Mouse (Mus musculus): ENCODE measurements at regions not wholly inside any gene's neighbourhood (a gene's known extent, or its start where the extent isn't known, plus 50 kb on each side); places are given as distances from the start of the nearest gene placed in this dataset.

DNA sequence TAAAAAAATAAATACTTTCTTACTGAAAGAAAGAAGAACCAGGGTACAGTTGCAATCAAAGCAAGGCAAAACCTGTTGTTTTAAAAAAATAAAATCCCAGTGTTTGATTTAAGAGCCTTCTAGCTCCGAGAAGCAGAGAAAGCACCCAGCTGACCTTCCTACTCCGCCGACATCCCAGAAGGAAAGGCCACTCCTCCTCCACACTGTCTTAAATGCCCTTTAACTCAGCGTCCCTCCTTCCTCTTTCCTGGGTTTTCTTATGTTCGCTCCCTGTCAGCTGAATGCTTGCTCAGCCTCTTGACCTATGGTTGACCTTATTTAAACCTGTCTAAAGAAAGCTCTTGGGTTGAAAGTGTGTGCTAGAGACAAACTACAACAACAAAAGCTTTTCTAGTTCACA is 79.1 kb downstream of the Sptssa start:
- no peak for DNase-seq (ENCODE audit: low read depth, low spot score)

DNA sequence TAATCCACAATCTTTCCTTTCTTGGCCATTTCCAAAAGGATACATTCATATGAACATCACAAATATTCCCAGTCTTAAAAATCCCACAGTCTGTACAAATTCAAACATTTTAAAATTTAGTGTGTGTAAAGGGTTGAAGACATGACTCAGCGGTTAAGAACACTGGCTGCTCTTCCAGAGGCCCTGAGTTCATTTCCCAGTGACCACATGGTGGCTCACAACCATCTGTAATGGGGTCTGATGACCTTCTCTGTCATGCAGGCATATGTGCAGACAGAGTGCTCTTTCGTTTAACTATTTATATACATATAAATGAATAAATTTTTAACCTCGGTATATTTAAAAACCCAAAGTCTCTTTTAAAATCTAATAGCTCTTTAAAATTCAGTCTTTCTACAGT is 79.6 kb downstream of the Sptssa start:
- DNase-seq (ENCODE audit: low read depth, low spot score), result no peak

DNA sequence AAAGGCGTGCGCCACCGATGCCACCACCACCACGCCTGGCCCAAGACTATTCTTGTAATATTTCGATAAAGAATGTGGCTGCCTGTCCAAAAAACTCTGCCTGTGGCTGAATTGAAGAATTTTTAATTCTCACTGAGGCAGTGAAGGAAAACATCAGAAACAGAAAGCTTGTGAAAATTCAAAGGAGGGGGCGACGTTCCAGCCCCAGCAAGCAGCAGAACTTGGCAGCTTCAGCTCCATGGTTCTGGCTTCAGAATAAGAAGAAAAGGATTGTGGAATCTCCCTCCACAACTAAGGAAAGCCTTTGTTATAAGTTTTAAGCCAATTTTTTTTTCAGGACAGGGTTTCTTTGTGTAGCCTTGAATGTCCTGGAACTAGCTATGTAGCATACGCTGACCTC is 83.5 kb downstream of the Sptssa start:
- no peak for DNase-seq (ENCODE audit: low read depth, low spot score)

DNA sequence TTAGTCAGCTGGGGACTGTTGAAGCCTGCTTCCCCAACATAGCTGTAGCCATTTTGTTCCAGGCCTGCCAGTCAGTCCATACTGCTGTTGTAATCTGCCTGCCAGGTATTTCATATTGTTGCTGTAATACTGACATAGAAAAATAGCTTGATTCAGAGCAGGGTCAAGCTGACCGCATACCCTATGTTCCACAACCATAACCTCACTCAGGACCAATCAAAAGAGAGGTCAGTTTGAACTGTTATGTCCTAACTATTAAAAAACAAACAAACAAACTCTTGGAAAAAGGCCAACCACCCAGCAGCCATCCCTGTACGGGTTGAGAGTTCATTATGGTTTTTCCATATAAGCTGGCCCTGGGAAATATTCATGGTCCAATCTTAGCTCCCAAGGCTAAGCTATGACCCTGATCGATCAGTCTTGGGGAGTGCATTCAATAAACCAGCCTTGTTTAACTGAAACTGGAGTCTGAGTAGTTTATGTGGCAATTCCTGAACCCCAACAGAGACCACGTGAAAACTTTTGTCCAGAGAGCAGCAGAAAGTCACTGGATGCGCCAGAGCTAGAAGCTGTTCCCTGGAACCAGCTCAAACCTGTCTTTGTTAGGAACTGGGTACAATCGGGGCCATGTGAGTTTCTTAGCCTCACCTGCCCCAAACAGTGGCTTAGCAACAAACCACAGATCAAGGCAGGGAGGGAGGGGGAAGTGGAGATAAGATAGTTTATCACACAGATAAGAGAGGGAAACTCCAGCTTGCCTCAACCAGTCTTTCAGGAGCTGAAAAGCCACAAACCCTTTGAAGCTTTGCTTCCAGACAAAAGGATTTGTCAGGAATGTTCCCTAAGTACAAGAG is 88.1 kb downstream of the Sptssa start:
- peak; percentile 31 for DNase-seq (ENCODE audit: low read depth, low spot score)

- DNase-seq (ENCODE audit: low read depth, low spot score), result no peak
Measured at GRCm38 (mm10) chr12:54567426-54567790, 89.0 kb downstream of the Sptssa start.

GRCm38 (mm10) chr12:54566532-54567425 is 89.6 kb downstream of the Sptssa start:
- no peak for DNase-seq (ENCODE audit: low read depth, low spot score)

- DNase-seq (ENCODE audit: low read depth, low spot score), result no peak
Measured at GRCm38 (mm10) chr12:54561981-54562380, 94.4 kb downstream of the Sptssa start.

- peak; percentile 64 for DNase-seq (ENCODE audit: low read depth, low spot score)
Measured at GRCm38 (mm10) chr12:54558106-54558505, 98.3 kb downstream of the Sptssa start.

GRCm38 (mm10) chr12:54549659-54550058 is 106.7 kb downstream of the Sptssa start:
- DNase-seq (ENCODE audit: low read depth, low spot score), result no peak

- peak; percentile 72 for DNase-seq (ENCODE audit: low read depth, low spot score)
Measured at GRCm38 (mm10) chr12:54545821-54546608, 110.4 kb downstream of the Sptssa start.

DNA sequence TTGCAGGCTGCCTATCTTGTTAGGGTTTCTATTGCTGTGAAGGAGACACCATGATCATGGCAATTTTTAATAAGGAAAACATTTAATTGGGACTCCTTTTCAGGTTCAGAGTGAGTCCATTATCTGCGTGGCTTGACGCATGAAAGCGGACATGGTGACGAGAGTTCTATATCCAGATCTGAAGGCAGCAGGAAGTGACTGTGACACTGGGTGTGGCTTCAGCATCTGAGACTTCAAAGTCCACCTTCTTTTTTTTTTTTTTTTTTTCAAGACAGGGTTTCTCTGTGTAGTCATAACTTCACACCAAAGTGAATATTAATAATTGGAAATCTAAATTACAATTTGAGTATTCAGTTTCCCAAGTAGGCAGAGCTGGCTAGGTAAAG is 118.1 kb downstream of the Sptssa start:
- DNase-seq (ENCODE audit: low read depth, low spot score), result no peak

DNA sequence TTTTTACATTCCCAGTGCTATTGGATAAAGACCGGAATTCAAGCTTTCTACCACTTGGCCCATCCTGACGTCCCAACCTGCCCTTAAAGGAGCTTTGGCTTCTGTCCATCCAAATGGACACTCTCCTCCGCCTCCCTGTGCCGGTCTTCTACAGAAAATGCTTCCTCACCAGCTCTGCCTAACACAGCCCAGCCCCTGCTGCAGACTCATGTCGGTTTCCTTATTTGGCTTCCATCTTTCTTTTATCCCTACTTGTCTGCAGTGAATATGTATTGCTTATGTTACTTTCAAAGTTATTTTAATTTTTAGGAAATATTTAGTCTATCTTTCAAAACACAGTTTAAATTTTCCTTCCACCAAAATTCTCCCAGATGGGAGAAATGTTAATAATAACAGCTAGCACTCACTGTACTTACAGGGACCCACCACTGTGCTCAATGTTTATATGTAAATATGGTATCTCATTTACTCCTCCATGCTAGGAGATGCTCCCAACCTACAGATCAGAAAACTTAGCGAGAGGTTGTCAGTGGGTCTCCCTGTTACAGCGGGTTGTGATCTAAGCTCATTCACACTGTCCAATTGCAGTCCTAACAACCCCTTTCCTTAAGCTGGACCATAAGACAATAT is 118.6 kb downstream of the Sptssa start:
- no peak for DNase-seq (ENCODE audit: low read depth, low spot score)

- DNase-seq (ENCODE audit: low read depth, low spot score), result no peak
Measured at GRCm38 (mm10) chr12:54537022-54537421, 119.4 kb downstream of the Sptssa start.

DNA sequence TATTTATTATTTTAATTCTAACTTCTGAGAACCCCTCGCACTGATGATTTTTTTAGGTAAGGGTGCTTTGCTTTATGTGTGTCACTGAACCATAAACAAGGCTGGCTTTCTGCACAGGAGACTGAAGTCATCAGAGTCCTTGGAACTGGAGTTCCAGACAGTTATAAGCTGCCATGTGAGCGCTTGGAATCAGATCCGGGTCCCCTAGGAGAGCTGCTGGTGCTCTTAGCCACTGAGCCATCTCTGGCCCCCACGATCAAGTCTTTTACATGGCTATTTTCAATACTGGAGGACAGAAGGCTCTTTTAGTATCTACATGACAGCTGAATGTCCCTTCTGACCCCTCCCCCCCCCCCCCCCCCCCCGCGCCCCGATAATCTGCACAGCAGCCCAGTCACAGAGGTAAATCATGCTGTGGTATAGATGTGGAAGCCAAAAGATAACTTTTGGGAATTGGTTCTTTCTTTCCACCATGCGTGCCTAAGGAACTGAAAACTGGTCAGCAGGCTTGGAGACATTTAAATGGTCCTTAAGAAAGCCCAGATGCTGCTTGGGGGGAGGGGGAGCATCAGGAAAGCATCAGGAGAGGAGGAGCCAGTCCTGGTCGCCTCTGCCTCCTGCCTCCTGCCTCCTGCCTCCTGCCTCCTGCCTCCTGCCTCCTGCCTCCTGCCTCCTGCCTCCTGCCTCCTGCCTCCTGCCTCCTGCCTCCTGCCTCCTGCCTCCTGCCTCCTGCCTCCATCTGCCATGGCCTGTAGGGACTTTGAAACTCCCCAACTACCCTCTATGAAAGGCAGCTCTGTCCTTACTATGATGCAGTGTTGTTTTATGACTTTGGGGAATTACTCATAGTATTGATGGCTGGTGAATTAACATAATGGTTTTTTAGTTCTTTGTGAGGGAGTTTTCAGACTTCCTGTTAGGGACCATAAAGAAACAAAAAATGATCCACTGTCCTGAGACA is 120.5 kb downstream of the Sptssa start:
- DNase-seq (ENCODE audit: low read depth, low spot score), result no peak

GRCm38 (mm10) chr12:54534910-54535309 is 121.5 kb downstream of the Sptssa start:
- no peak for DNase-seq (ENCODE audit: low read depth, low spot score)

- no peak for DNase-seq (ENCODE audit: low read depth, low spot score)
Measured at GRCm38 (mm10) chr12:54533134-54533533, 123.2 kb downstream of the Sptssa start.

GRCm38 (mm10) chr12:54532062-54532461 is 124.3 kb downstream of the Sptssa start:
- DNase-seq (ENCODE audit: low read depth, low spot score), result no peak

DNA sequence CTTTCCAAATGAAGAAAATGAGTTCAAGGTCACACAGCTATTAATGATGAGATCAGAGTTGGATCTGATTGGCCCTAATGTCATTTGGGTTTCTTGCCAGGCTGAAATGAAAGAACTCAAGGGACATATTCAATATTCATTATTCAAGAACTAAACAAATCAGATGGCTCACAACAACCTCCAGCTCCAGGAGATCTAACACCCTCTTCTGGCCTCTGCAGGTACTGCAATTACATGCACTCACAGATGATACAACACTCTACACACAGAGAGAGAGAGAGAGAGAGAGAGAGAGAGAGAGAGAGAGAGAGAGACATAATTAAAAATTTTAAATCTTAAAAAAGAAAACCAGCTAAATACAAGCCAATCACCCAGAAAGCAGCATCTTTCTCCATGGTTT is 128.3 kb downstream of the Sptssa start:
- peak; percentile 65 for DNase-seq (ENCODE audit: low read depth, low spot score)

GRCm38 (mm10) chr12:54527577-54527976 is 128.8 kb downstream of the Sptssa start:
- DNase-seq (ENCODE audit: low read depth, low spot score), result peak; percentile 21

GRCm38 (mm10) chr12:54520406-54520805 is 136.0 kb downstream of the Sptssa start:
- no peak for DNase-seq (ENCODE audit: low read depth, low spot score)
